8 mouse cellular contexts compared by ENCODE assay signal in the genomic region with DNA sequence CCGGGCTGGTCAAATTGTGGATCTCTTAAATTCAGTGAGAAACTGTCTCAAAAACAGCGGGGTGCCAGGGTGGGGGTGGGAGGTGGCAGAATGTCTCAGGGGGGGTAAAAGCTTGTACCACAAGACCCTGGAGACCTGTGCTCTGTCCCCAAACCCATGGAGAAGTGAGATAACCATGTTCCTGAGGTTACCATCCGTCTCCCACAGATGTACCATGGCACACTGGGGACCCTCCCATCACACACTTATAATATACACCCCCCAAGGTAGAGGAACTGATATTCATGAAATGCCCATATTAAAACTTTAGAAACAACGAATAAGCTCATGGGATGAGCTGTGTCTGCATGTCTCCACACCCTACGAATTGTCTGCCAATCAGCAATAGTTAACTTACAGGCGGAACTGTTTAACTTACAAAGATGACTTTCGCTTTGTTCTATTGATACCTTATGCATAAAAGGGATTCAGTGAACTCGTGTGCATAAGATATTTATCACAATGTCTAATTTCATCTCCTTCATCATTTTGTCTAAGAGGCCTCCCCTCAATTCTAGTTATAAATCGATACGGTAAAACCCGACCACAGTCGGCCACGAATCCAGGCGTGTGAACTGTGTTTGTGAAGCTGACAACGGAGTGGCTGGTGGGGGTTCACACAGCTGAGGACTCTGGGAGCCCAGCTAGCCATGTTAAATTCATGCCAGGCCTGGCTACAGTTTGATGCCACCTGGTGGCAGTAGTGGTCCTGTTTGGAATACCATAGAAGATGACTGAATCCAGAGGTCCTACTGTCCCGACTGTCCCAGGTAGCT. TPM values are rescaled to one million over a fixed set of nuclear protein-coding genes. Genes with fewer than 3 reads are reported as not detected.
DNase-seq lines count a peak whose midpoint lies in the region; ATAC-seq and TF ChIP-seq lines count a peak whose summit lies in the region.

No protein-coding gene starts in this region.

- H3K4me2 ChIP-seq in forebrain, embryonic 16.5 days (ENCODE audit: low read length), result peak overlapping the region; percentile 45

- H3K27ac ChIP-seq in forebrain, embryonic 16.5 days (ENCODE audit: low read length), result no peak overlapping the region
- no peak overlapping the region for H3K27ac ChIP-seq in layer of hippocampus, adult 2 months
- H3K27ac ChIP-seq in olfactory bulb, adult 2 months (ENCODE audit: insufficient read depth, low read depth, low read length), result no peak overlapping the region

- H3K9ac ChIP-seq in forebrain, embryonic 16.5 days (replicated peaks; ENCODE audit: low read depth, low read length), result peak overlapping the region; percentile 27; the same call in 1 of the 2 replicates

- no peaks in the 10 kb centered on the region for H3K27me3 ChIP-seq in forebrain, embryonic 16.5 days (replicated peaks; ENCODE audit: control insufficient read depth, insufficient read depth, low read length)

- TF ChIP-seq CTCF in layer of hippocampus, adult 2 months (conservative IDR thresholded peaks at IDR 0.05), result peak; percentile 81
- peak; percentile 57 for TF ChIP-seq CTCF in lung, adult 2 months (IDR thresholded peaks at IDR 0.05; ENCODE audit: insufficient read depth, low read length)
- TF ChIP-seq CTCF in olfactory bulb, adult 2 months (IDR thresholded peaks at IDR 0.05; ENCODE audit: insufficient read depth, low read depth, low read length), result no peak; the same call in 1 of the 2 replicates

- TF ChIP-seq POLR2A in lung, adult 2 months (IDR thresholded peaks at IDR 0.05; ENCODE audit: borderline replicate concordance, extremely low read depth, low read depth, low read length), result no peak
- TF ChIP-seq POLR2A in olfactory bulb, adult 2 months (IDR thresholded peaks at IDR 0.05; ENCODE audit: insufficient read depth, low read depth, low read length), result no peak

- peak; percentile 84 for DNase-seq in ES-CJ7 (ENCODE audit: low read depth, low spot score)
- peak; percentile 77 to 86 for DNase-seq in cerebellum, adult 18-20 months
- peak; percentile 69 for DNase-seq in heart, postnatal 36 days
- DNase-seq in layer of hippocampus, adult 2 months (ENCODE audit: low spot score in 2 of 2), result peak; percentile 68 to 74
- peak; percentile 49 for DNase-seq in lung, adult 2 months
- DNase-seq in thymus, adult 18-20 months, result peak; percentile 29 to 35

- no peaks in the 10 kb centered on the region for H3K9me3 ChIP-seq in forebrain, embryonic 16.5 days (ENCODE audit: control insufficient read depth, low read length)

- intact Hi-C loops in heart, postnatal 36 days (cut with DNase I), result loop anchor here (2.0 to 5.0 kb wide), 2 partner anchors 27 to 495 kb away; partner anchors contain the start of gene Bend3

- no peaks in the 10 kb centered on the region for H3K36me3 ChIP-seq in forebrain, embryonic 16.5 days (ENCODE audit: control insufficient read depth, insufficient read depth)

- H3K4me3 ChIP-seq in forebrain, embryonic 16.5 days (replicated peaks; ENCODE audit: low read length), result peak overlapping the region; percentile 17; the same call in 1 of the 2 replicates
- H3K4me3 ChIP-seq in layer of hippocampus, adult 2 months, result peak overlapping the region; percentile 42
- H3K4me3 ChIP-seq in lung, adult 2 months (replicated peaks; ENCODE audit: extremely low read depth, low read depth, low read length), result no peak overlapping the region
- peak overlapping the region; percentile 9; the same call in 1 of the 2 replicates for H3K4me3 ChIP-seq in olfactory bulb, adult 2 months (ENCODE audit: insufficient read depth, low read depth, low read length)

- peak; percentile 94 for ATAC-seq in forebrain, embryonic 16.5 days

- peaks cover 8% of the 10 kb centered on the region for H3K4me1 ChIP-seq in forebrain, embryonic 16.5 days (replicated peaks; ENCODE audit: control insufficient read depth, insufficient read depth, low read length)
- no peaks in the 10 kb centered on the region for H3K4me1 ChIP-seq in lung, adult 2 months (ENCODE audit: control insufficient read depth, insufficient read depth, low read length)
- peaks cover 5% of the 10 kb centered on the region for H3K4me1 ChIP-seq in olfactory bulb, adult 2 months (ENCODE audit: control insufficient read depth, insufficient read depth, low read length)

- 27% methylated on average over 16 of the region's 16 CpGs for WGBS in forebrain, embryonic 16.5 days
- WGBS in lung, adult 2 months, result 18% methylated on average over 16 of the region's 16 CpGs
- 26% methylated on average over 16 of the region's 16 CpGs for WGBS in olfactory bulb, adult 2 months

RNA-seq across cellular contexts. Expression of gene Bend3, which starts 26.6 kb away (rescaled TPM):
- polyA plus RNA-seq in forebrain, embryonic 16.5 days (2015; fragmentation: Nextera tagmentation; extraction: Ambion mirVana), result 3.9 and 4.5 TPM in 2 replicates
- 1 to 10 TPM; 5.0 to 7.6 TPM for total RNA-seq in heart, postnatal 36 days (2021)
- 1 to 10 TPM; 5.2 to 6.2 TPM for total RNA-seq in layer of hippocampus, adult 2 months (2021)
- polyA plus RNA-seq in lung, adult 2 months (2012; rRNA removed), result 3.1 and 4.0 TPM in 2 replicates
- not detected in 2 replicates for polyA plus RNA-seq in olfactory bulb, adult 2 months (2012; ENCODE audit: insufficient read depth, insufficient read length, low replicate concordance, missing spikeins)

Comparison
In these comparisons a context has a peak if more than half of its experiments do, and no peak if none do; other contexts are left out.
1. DNase-seq: peak in every context shown above with its lines; median percentile 84 in ES-CJ7; 82 in cerebellum, adult 18-20 months; 71 in layer of hippocampus, adult 2 months; 69 in heart, postnatal 36 days; 49 in lung, adult 2 months; 32 in thymus, adult 18-20 months.